Mouse (Mus musculus): ENCODE data around the gene Zfp3. TPM values are rescaled to one million over a fixed set of nuclear protein-coding genes. Genes with fewer than 3 reads are reported as not detected.
A peak's percentile ranks its signal among the peaks of the same experiment; 100 is the strongest.
"Not testable (repeated sequence)": the region's sequence is repeated elsewhere in the genome, so short reads cannot be mapped to it uniquely, and the experiment has no call there.

Gene Zfp3
- polyA plus RNA-seq, 1 experiment from 2014 or later = 11.1 TPM

- no peaks in the 10 kb centered on the region for H3K4me1 ChIP-seq (replicated peaks; ENCODE audit: control insufficient read depth, insufficient read depth, low read length)
- H3K4me2 ChIP-seq (replicated peaks; ENCODE audit: low read depth, low read length) = no peak overlapping the region
- no peaks in the 10 kb centered on the region for H3K27me3 ChIP-seq (ENCODE audit: control insufficient read depth, insufficient read depth, low read length)
- no peak for ATAC-seq (ENCODE audit: low FRiP score)
- H3K9ac ChIP-seq (ENCODE audit: low read depth, low read length) = no peak overlapping the region
- no peaks in the 10 kb centered on the region for H3K36me3 ChIP-seq (ENCODE audit: control insufficient read depth, insufficient read depth, low read length)
- 89% methylated on average over 16 of the region's 16 CpGs for WGBS
- H3K9me3 ChIP-seq (ENCODE audit: control insufficient read depth, low read length) = no peaks in the 10 kb centered on the region
- no peak for DNase-seq (ENCODE audit: low spot score)
- H3K27ac ChIP-seq (ENCODE audit: low read depth, low read length) = no peak overlapping the region
- no peak overlapping the region for H3K4me3 ChIP-seq (ENCODE audit: low read depth, low read length)
These were observed 1.9 kb downstream of the Zfp3 start for GRCm38 (mm10) chr11:70765776-70766445.

GRCm38 (mm10) chr11:70770804-70771203 lies 6.8 kb downstream of the Zfp3 start:
- DNase-seq (ENCODE audit: low spot score) = no peak
- Histone ChIP-seq H3K4me1 (replicated peaks; ENCODE audit: control insufficient read depth, insufficient read depth, low read length) (no peaks in the 10 kb centered on the region), H3K27ac (ENCODE audit: low read depth, low read length) (no peak overlapping the region), H3K9ac (ENCODE audit: low read depth, low read length) (no peak overlapping the region), H3K9me3 (ENCODE audit: control insufficient read depth, low read length) (no peaks in the 10 kb centered on the region), H3K36me3 (ENCODE audit: control insufficient read depth, insufficient read depth, low read length) (no peaks in the 10 kb centered on the region), H3K27me3 (ENCODE audit: control insufficient read depth, insufficient read depth, low read length) (no peaks in the 10 kb centered on the region), H3K4me3 (ENCODE audit: low read depth, low read length) (no peak overlapping the region), H3K4me2 (replicated peaks; ENCODE audit: low read depth, low read length) (no peak overlapping the region)
- ATAC-seq (ENCODE audit: low FRiP score) = no peak
- WGBS = 95% methylated on average over 3 of the region's 3 CpGs

GRCm38 (mm10) chr11:70776830-70777571 lies 13.0 kb downstream of the Zfp3 start:
- no peaks in the 10 kb centered on the region for H3K27me3 ChIP-seq (ENCODE audit: control insufficient read depth, insufficient read depth, low read length)
- no peak overlapping the region for H3K4me2 ChIP-seq (replicated peaks; ENCODE audit: low read depth, low read length)
- H3K9ac ChIP-seq (ENCODE audit: low read depth, low read length) = no peak overlapping the region
- WGBS = 29% methylated on average over 17 of the region's 17 CpGs
- no peaks in the 10 kb centered on the region for H3K4me1 ChIP-seq (replicated peaks; ENCODE audit: control insufficient read depth, insufficient read depth, low read length)
- ATAC-seq (ENCODE audit: low FRiP score) (peak; percentile 59; the same call in 1 of the 2 replicates), DNase-seq (ENCODE audit: low spot score) (peak; percentile 79)
- H3K36me3 ChIP-seq (ENCODE audit: control insufficient read depth, insufficient read depth, low read length) = no peaks in the 10 kb centered on the region
- H3K9me3 ChIP-seq (ENCODE audit: control insufficient read depth, low read length) = no peaks in the 10 kb centered on the region
- H3K27ac ChIP-seq (ENCODE audit: low read depth, low read length) = no peak overlapping the region
- no peak overlapping the region for H3K4me3 ChIP-seq (ENCODE audit: low read depth, low read length)

GRCm38 (mm10) chr11:70777634-70778033 lies 13.6 kb downstream of the Zfp3 start:
- Histone ChIP-seq H3K4me1 (replicated peaks; ENCODE audit: control insufficient read depth, insufficient read depth, low read length) (no peaks in the 10 kb centered on the region), H3K9me3 (ENCODE audit: control insufficient read depth, low read length) (no peaks in the 10 kb centered on the region), H3K36me3 (ENCODE audit: control insufficient read depth, insufficient read depth, low read length) (no peaks in the 10 kb centered on the region), H3K9ac (ENCODE audit: low read depth, low read length) (no peak overlapping the region), H3K27me3 (ENCODE audit: control insufficient read depth, insufficient read depth, low read length) (no peaks in the 10 kb centered on the region), H3K4me3 (ENCODE audit: low read depth, low read length) (no peak overlapping the region), H3K27ac (ENCODE audit: low read depth, low read length) (no peak overlapping the region), H3K4me2 (replicated peaks; ENCODE audit: low read depth, low read length) (no peak overlapping the region)
- DNase-seq (ENCODE audit: low spot score) = no peak
- ATAC-seq (ENCODE audit: low FRiP score) = no peak
- WGBS = 72% methylated on average over 6 of the region's 6 CpGs

DNA sequence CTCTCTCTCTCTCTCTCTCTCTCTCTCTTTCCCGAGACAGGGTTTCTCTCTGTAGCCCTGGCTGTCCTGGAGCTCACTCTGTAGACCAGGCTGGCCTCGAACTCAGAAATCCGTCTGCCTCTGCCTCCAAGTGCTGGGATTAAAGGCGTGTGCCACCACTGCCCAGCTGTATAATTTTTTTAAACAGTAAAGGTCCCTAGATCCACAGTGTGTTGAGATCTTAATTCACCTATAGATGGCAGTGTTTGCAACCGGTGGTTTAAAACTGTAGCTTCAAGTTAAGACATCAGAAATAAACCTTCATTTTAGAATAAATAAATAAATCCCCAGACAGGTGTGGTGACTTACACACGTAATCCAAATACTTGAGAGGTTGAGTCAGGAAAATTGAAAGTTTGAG lies 14.0 kb downstream of the Zfp3 start:
- not testable (repeated sequence) for H3K4me2 ChIP-seq (replicated peaks; ENCODE audit: low read depth, low read length); H3K9me3 ChIP-seq (ENCODE audit: control insufficient read depth, low read length); H3K27me3 ChIP-seq (ENCODE audit: control insufficient read depth, insufficient read depth, low read length); H3K36me3 ChIP-seq (ENCODE audit: control insufficient read depth, insufficient read depth, low read length); H3K9ac ChIP-seq (ENCODE audit: low read depth, low read length); ATAC-seq (ENCODE audit: low FRiP score); H3K4me1 ChIP-seq (replicated peaks; ENCODE audit: control insufficient read depth, insufficient read depth, low read length); H3K27ac ChIP-seq (ENCODE audit: low read depth, low read length); H3K4me3 ChIP-seq (ENCODE audit: low read depth, low read length)
- DNase-seq (ENCODE audit: low spot score) = peak; percentile 12
- 33% methylated on average over 6 of the region's 6 CpGs for WGBS

DNA sequence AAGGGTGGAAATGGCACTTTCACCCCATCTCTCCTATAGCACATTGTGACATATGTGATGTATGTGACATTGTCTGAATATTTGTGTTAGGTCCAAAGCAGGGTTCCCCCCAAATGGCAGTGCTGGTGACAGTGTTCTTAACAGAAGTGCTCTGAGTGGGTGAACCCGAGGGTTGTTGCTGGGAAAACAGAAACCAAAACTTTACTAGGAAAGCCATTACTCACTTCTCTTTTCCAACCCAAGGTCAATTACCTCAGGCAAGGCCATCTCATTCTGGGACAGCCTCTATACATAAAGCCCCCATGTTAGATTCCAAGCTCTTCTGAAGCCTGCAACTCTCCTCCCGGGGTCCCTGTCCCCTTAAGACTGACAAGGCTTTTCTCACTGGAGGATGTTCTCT lies 21.9 kb downstream of the Zfp3 start:
- ATAC-seq (ENCODE audit: low FRiP score) (no peak), DNase-seq (ENCODE audit: low spot score) (no peak)
- WGBS = 70% methylated on average over 2 of the region's 2 CpGs
- H3K9me3 ChIP-seq (ENCODE audit: control insufficient read depth, low read length) = no peaks in the 10 kb centered on the region
- no peaks in the 10 kb centered on the region for H3K4me1 ChIP-seq (replicated peaks; ENCODE audit: control insufficient read depth, insufficient read depth, low read length)
- H3K4me3 ChIP-seq (ENCODE audit: low read depth, low read length) = no peak overlapping the region
- no peak overlapping the region for H3K27ac ChIP-seq (ENCODE audit: low read depth, low read length)
- H3K9ac ChIP-seq (ENCODE audit: low read depth, low read length) = no peak overlapping the region
- H3K4me2 ChIP-seq (replicated peaks; ENCODE audit: low read depth, low read length) = no peak overlapping the region
- H3K36me3 ChIP-seq (ENCODE audit: control insufficient read depth, insufficient read depth, low read length) = no peaks in the 10 kb centered on the region
- no peaks in the 10 kb centered on the region for H3K27me3 ChIP-seq (ENCODE audit: control insufficient read depth, insufficient read depth, low read length)

- Histone ChIP-seq H3K27ac (ENCODE audit: low read depth, low read length) (no peak overlapping the region), H3K4me3 (ENCODE audit: low read depth, low read length) (no peak overlapping the region), H3K4me2 (replicated peaks; ENCODE audit: low read depth, low read length) (no peak overlapping the region), H3K9me3 (ENCODE audit: control insufficient read depth, low read length) (no peaks in the 10 kb centered on the region), H3K36me3 (ENCODE audit: control insufficient read depth, insufficient read depth, low read length) (no peaks in the 10 kb centered on the region), H3K27me3 (ENCODE audit: control insufficient read depth, insufficient read depth, low read length) (no peaks in the 10 kb centered on the region), H3K4me1 (replicated peaks; ENCODE audit: control insufficient read depth, insufficient read depth, low read length) (no peaks in the 10 kb centered on the region), H3K9ac (ENCODE audit: low read depth, low read length) (no peak overlapping the region)
- 74% methylated on average over 11 of the region's 11 CpGs for WGBS
- ATAC-seq (ENCODE audit: low FRiP score) = no peak
- no peak for DNase-seq (ENCODE audit: low spot score)
These were observed 23.0 kb downstream of the Zfp3 start for GRCm38 (mm10) chr11:70787052-70787451.

- no peak overlapping the region for H3K4me3 ChIP-seq (ENCODE audit: low read depth, low read length)
- DNase-seq (ENCODE audit: low spot score) = no peak
- 90% methylated on average over 10 of the region's 10 CpGs for WGBS
These were observed 25.1 kb downstream of the Zfp3 start for GRCm38 (mm10) chr11:70788972-70789655.

More at GRCm38 (mm10) chr11:70788972-70789655, 25.1 kb downstream of the Zfp3 start:
- H3K27me3 ChIP-seq (ENCODE audit: control insufficient read depth, insufficient read depth, low read length) = no peaks in the 10 kb centered on the region
- no peaks in the 10 kb centered on the region for H3K36me3 ChIP-seq (ENCODE audit: control insufficient read depth, insufficient read depth, low read length)
- no peak overlapping the region for H3K4me2 ChIP-seq (replicated peaks; ENCODE audit: low read depth, low read length)
- no peak overlapping the region for H3K27ac ChIP-seq (ENCODE audit: low read depth, low read length)
- H3K4me1 ChIP-seq (replicated peaks; ENCODE audit: control insufficient read depth, insufficient read depth, low read length) = no peaks in the 10 kb centered on the region
- no peak for ATAC-seq (ENCODE audit: low FRiP score)
- no peaks in the 10 kb centered on the region for H3K9me3 ChIP-seq (ENCODE audit: control insufficient read depth, low read length)
- no peak overlapping the region for H3K9ac ChIP-seq (ENCODE audit: low read depth, low read length)
